Mouse (Mus musculus): ENCODE data around the gene Agpat2.

- no peak for TF ChIP-seq EP300 (IDR thresholded peaks at IDR 0.05; ENCODE audit: insufficient read depth, low read depth, low read length)
- TF ChIP-seq CTCF (IDR thresholded peaks at IDR 0.05; ENCODE audit: low read depth, low read length), result no peak
Measured at GRCm38 (mm10) chr2:26550777-26551176, 53.4 kb downstream of the Agpat2 start.
